Mouse (Mus musculus): Measurements from ENCODE around the gene Cox8b. TPM values are rescaled to one million over a fixed set of nuclear protein-coding genes. Genes with fewer than 3 reads are reported as not detected.

Cox8b gene
- total and polyA plus RNA-seq, 2 experiments from 2014 or later, result 425 to 1,841 TPM

- no peaks in the 10 kb centered on the region for H3K36me3 ChIP-seq (replicated peaks; ENCODE audit: control insufficient read depth, insufficient read depth, low read length)
- H3K27ac ChIP-seq (ENCODE audit: low read depth), result no peak overlapping the region
- no peak for TF ChIP-seq EP300 (IDR thresholded peaks at IDR 0.05; ENCODE audit: low read depth)
- no peak for TF ChIP-seq CTCF (IDR thresholded peaks at IDR 0.05; ENCODE audit: low read depth)
- DNase-seq (ENCODE audit: low spot score) (no peak), ATAC-seq (ENCODE audit: insufficient read depth, low read depth) (no peak)
- H3K4me2 ChIP-seq (ENCODE audit: low read depth, low read length), result peak overlapping the region; percentile 49
- no peaks in the 10 kb centered on the region for H3K4me1 ChIP-seq (ENCODE audit: control insufficient read depth, insufficient read depth)
- H3K4me3 ChIP-seq (ENCODE audit: low read depth, low read length), result peak overlapping the region; percentile 34
- under 1% methylated on average over 49 of the region's 49 CpGs for WGBS
- no peak overlapping the region for H3K9ac ChIP-seq (replicated peaks; ENCODE audit: low read depth, low read length)
- peaks cover 75% of the 10 kb centered on the region for H3K27me3 ChIP-seq (ENCODE audit: control insufficient read depth, insufficient read depth, low read length)
- H3K9me3 ChIP-seq (replicated peaks; ENCODE audit: control insufficient read depth, low read length), result no peaks in the 10 kb centered on the region
Measured at GRCm38 (mm10) chr7:140922398-140923069, 22.3 kb upstream of the Cox8b start.

- H3K4me3 ChIP-seq (ENCODE audit: low read depth, low read length), result no peak overlapping the region
- DNase-seq (ENCODE audit: low spot score) (no peak), ATAC-seq (ENCODE audit: insufficient read depth, low read depth) (no peak)
- TF ChIP-seq EP300 (IDR thresholded peaks at IDR 0.05; ENCODE audit: low read depth) (no peak), CTCF (IDR thresholded peaks at IDR 0.05; ENCODE audit: low read depth) (no peak)
- H3K9ac ChIP-seq (replicated peaks; ENCODE audit: low read depth, low read length), result no peak overlapping the region
- no peak overlapping the region for H3K4me2 ChIP-seq (ENCODE audit: low read depth, low read length)
- H3K36me3 ChIP-seq (replicated peaks; ENCODE audit: control insufficient read depth, insufficient read depth, low read length), result no peaks in the 10 kb centered on the region
- H3K9me3 ChIP-seq (replicated peaks; ENCODE audit: control insufficient read depth, low read length), result no peaks in the 10 kb centered on the region
- 24% methylated on average over 22 of the region's 22 CpGs for WGBS
- no peak overlapping the region for H3K27ac ChIP-seq (ENCODE audit: low read depth)
- no peaks in the 10 kb centered on the region for H3K4me1 ChIP-seq (ENCODE audit: control insufficient read depth, insufficient read depth)
- peaks cover 78% of the 10 kb centered on the region for H3K27me3 ChIP-seq (ENCODE audit: control insufficient read depth, insufficient read depth, low read length)
Measured at GRCm38 (mm10) chr7:140921225-140921975, 21.2 kb upstream of the Cox8b start.

GRCm38 (mm10) chr7:140920418-140921029, 20.3 kb upstream of the Cox8b start, which contains the start of gene Nlrp6:
Nlrp6 (plus strand) TSS chr7:140920902.
- DNase-seq (ENCODE audit: low spot score), result no peak
- WGBS, result 65% methylated on average over 8 of the region's 8 CpGs
- no peak within 1 kb of the TSS for H3K4me2 ChIP-seq (ENCODE audit: low read depth, low read length)
- H3K4me1 ChIP-seq (ENCODE audit: control insufficient read depth, insufficient read depth), result no peaks in the 10 kb centered on the region
- H3K4me3 ChIP-seq (ENCODE audit: low read depth, low read length), result no peak within 1 kb of the TSS
- no peak for ATAC-seq (ENCODE audit: insufficient read depth, low read depth)
- no peak within 1 kb of the TSS for H3K27ac ChIP-seq (ENCODE audit: low read depth)
- H3K9me3 ChIP-seq (replicated peaks; ENCODE audit: control insufficient read depth, low read length), result no peaks in the 10 kb centered on the region
- H3K27me3 ChIP-seq (ENCODE audit: control insufficient read depth, insufficient read depth, low read length), result peaks cover 72% of the 10 kb centered on the region
- TF ChIP-seq EP300 (IDR thresholded peaks at IDR 0.05; ENCODE audit: low read depth), result no peak
- no peak for TF ChIP-seq CTCF (IDR thresholded peaks at IDR 0.05; ENCODE audit: low read depth)
- H3K36me3 ChIP-seq (replicated peaks; ENCODE audit: control insufficient read depth, insufficient read depth, low read length), result no peaks in the 10 kb centered on the region
- no peak within 1 kb of the TSS for H3K9ac ChIP-seq (replicated peaks; ENCODE audit: low read depth, low read length)

GRCm38 (mm10) chr7:140919911-140920310, 19.7 kb upstream of the Cox8b start:
- DNase-seq (ENCODE audit: low spot score), result no peak
- TF ChIP-seq EP300 (IDR thresholded peaks at IDR 0.05; ENCODE audit: low read depth) (no peak), CTCF (IDR thresholded peaks at IDR 0.05; ENCODE audit: low read depth) (no peak)
- no peaks in the 10 kb centered on the region for H3K9me3 ChIP-seq (replicated peaks; ENCODE audit: control insufficient read depth, low read length)
- H3K27me3 ChIP-seq (ENCODE audit: control insufficient read depth, insufficient read depth, low read length), result peaks cover 67% of the 10 kb centered on the region
- no peak overlapping the region for H3K4me2 ChIP-seq (ENCODE audit: low read depth, low read length)
- no peak overlapping the region for H3K4me3 ChIP-seq (ENCODE audit: low read depth, low read length)
- H3K4me1 ChIP-seq (ENCODE audit: control insufficient read depth, insufficient read depth), result no peaks in the 10 kb centered on the region
- no peak overlapping the region for H3K9ac ChIP-seq (replicated peaks; ENCODE audit: low read depth, low read length)
- 34% methylated on average over 4 of the region's 4 CpGs for WGBS
- H3K36me3 ChIP-seq (replicated peaks; ENCODE audit: control insufficient read depth, insufficient read depth, low read length), result no peaks in the 10 kb centered on the region
- no peak for ATAC-seq (ENCODE audit: insufficient read depth, low read depth)
- H3K27ac ChIP-seq (ENCODE audit: low read depth), result no peak overlapping the region

- TF ChIP-seq CTCF (IDR thresholded peaks at IDR 0.05; ENCODE audit: low read depth), result no peak
- no peak for TF ChIP-seq EP300 (IDR thresholded peaks at IDR 0.05; ENCODE audit: low read depth)
- Histone ChIP-seq H3K27me3 (ENCODE audit: control insufficient read depth, insufficient read depth, low read length) (peaks cover 12% of the 10 kb centered on the region; the same call in 1 of the 2 replicates), H3K9me3 (replicated peaks; ENCODE audit: control insufficient read depth, low read length) (no peaks in the 10 kb centered on the region), H3K4me3 (ENCODE audit: low read depth, low read length) (no peak overlapping the region), H3K4me1 (ENCODE audit: control insufficient read depth, insufficient read depth) (no peaks in the 10 kb centered on the region), H3K9ac (replicated peaks; ENCODE audit: low read depth, low read length) (no peak overlapping the region), H3K4me2 (ENCODE audit: low read depth, low read length) (no peak overlapping the region), H3K36me3 (replicated peaks; ENCODE audit: control insufficient read depth, insufficient read depth, low read length) (no peaks in the 10 kb centered on the region), H3K27ac (ENCODE audit: low read depth) (no peak overlapping the region)
- DNase-seq (ENCODE audit: low spot score) (no peak), ATAC-seq (ENCODE audit: insufficient read depth, low read depth) (no peak)
- 83% methylated on average over 8 of the region's 8 CpGs for WGBS
Measured at GRCm38 (mm10) chr7:140914031-140914690, 13.9 kb upstream of the Cox8b start.

All from heart, postnatal 0 days (tissue).